Mouse (Mus musculus): ENCODE measurements at regions not wholly inside any gene's neighbourhood (a gene's known extent, or its start where the extent isn't known, plus 50 kb on each side); places are given as distances from the start of the nearest gene placed in this dataset.
A peak's percentile ranks its signal among the peaks of the same experiment; 100 is the strongest.

- no peak for TF ChIP-seq CTCF (IDR thresholded peaks at IDR 0.05)
- peak overlapping the region; percentile 54; the same call in 1 of the 2 replicates for H3K27ac ChIP-seq
- no peak for DNase-seq (ENCODE audit: extremely low spot score in 1 of 2, low spot score in 2 of 2)
- no peak overlapping the region for H3K4me3 ChIP-seq
- intact Hi-C loops (cut with DNase I): no loop called here
Observed at GRCm38 (mm10) chr13:111356520-111357456, 102.0 kb downstream of the Actbl2 start.

GRCm38 (mm10) chr13:111361456-111361855 is 106.6 kb downstream of the Actbl2 start:
- no peak for TF ChIP-seq CTCF (IDR thresholded peaks at IDR 0.05)
- no peak overlapping the region for H3K4me3 ChIP-seq
- DNase-seq (ENCODE audit: extremely low spot score in 1 of 2, low spot score in 2 of 2): no peak
- intact Hi-C loops (cut with DNase I): no loop called here
- no peak overlapping the region for H3K27ac ChIP-seq

- DNase-seq (ENCODE audit: extremely low spot score in 1 of 2, low spot score in 2 of 2): no peak
- Histone ChIP-seq H3K4me3 (no peak overlapping the region), H3K27ac (no peak overlapping the region)
- intact Hi-C loops (cut with DNase I): no loop called here
- no peak for TF ChIP-seq CTCF (IDR thresholded peaks at IDR 0.05)
Observed at GRCm38 (mm10) chr13:111363176-111363739, 108.4 kb downstream of the Actbl2 start.

GRCm38 (mm10) chr13:111366871-111367270 is 112.1 kb downstream of the Actbl2 start:
- Histone ChIP-seq H3K4me3 (no peak overlapping the region), H3K27ac (no peak overlapping the region)
- intact Hi-C loops (cut with DNase I): no loop called here
- DNase-seq (ENCODE audit: extremely low spot score in 1 of 2, low spot score in 2 of 2): no peak
- no peak for TF ChIP-seq CTCF (IDR thresholded peaks at IDR 0.05)

DNA sequence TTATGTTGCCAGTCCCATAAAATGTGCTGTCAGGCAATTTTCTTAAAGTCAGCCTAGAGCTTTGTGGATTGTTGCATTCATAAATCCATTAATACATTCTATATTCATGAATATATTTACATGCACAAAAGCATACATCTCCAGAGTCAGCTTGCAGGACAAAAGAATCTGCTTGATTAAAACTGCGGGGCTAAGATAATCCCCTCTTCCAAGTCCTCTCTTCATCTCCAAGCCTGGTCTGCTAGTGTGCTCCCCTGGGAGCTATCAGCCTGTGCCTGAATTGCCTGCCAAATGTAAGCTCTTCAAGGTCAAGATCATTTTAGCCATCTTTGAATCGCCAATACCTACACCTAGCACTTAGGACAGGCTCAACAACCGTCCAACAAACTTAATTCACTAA is 112.8 kb downstream of the Actbl2 start:
- intact Hi-C loops (cut with DNase I): no loop called here
- no peak overlapping the region for H3K27ac ChIP-seq
- TF ChIP-seq CTCF (IDR thresholded peaks at IDR 0.05): no peak
- H3K4me3 ChIP-seq: no peak overlapping the region
- no peak for DNase-seq (ENCODE audit: extremely low spot score in 1 of 2, low spot score in 2 of 2)

DNA sequence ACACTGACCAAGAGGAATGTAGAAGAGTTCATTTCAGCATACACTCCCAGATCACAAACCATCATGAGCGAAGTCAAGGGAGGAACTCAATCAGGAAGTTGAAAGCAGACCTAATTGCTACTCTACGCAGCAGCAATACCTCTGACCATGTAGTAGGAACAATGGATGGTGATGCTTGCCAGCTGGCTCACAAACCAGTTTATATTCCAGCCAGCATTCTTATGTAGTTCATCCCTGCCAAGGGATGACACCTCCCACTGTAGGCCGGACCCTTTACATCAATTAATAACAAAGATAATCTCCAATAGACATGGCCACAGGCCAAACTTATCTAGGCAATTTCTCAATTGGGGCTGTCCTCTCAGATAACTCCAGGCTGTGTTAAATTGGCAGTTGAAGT is 115.1 kb downstream of the Actbl2 start:
- intact Hi-C loops (cut with DNase I): no loop called here
- Histone ChIP-seq H3K4me3 (no peak overlapping the region), H3K27ac (no peak overlapping the region)
- no peak for DNase-seq (ENCODE audit: extremely low spot score in 1 of 2, low spot score in 2 of 2)
- no peak for TF ChIP-seq CTCF (IDR thresholded peaks at IDR 0.05)

- intact Hi-C loops (cut with DNase I): no loop called here
- no peak overlapping the region for H3K4me3 ChIP-seq
Observed at GRCm38 (mm10) chr13:111373281-111373680, 116.6 kb downstream of the Gpbp1 start.

GRCm38 (mm10) chr13:111373801-111374200 is 116.1 kb downstream of the Gpbp1 start:
- Histone ChIP-seq H3K27ac (no peak overlapping the region), H3K4me3 (no peak overlapping the region)
- DNase-seq (ENCODE audit: extremely low spot score in 1 of 2, low spot score in 2 of 2): no peak
- intact Hi-C loops (cut with DNase I): no loop called here
- no peak for TF ChIP-seq CTCF (IDR thresholded peaks at IDR 0.05)

More at GRCm38 (mm10) chr13:111373281-111373680, 116.6 kb downstream of the Gpbp1 start:
- H3K27ac ChIP-seq: no peak overlapping the region
- TF ChIP-seq CTCF (IDR thresholded peaks at IDR 0.05): no peak
- no peak for DNase-seq (ENCODE audit: extremely low spot score in 1 of 2, low spot score in 2 of 2)

Measured in left cerebral cortex, adult 2 months (tissue).